Mouse (Mus musculus) liver, embryonic 15.5 days (tissue): ENCODE data around the gene Zgrf1. TPM values are rescaled to one million over a fixed set of nuclear protein-coding genes. Genes with fewer than 3 reads are reported as not detected.

Source experiments
- ATAC-seq: fragments of 200-750 bp; cut with Nextera tagmentation; 2 replicates; pipeline ENCODE4 v1.8.0; 2017; ENCODE audit warnings: moderate number of reproducible peaks, mild to moderate bottlenecking, moderate library complexity; ENCODE audit not compliant: insufficient read depth
- H3K27ac ChIP-seq: fragments of 300-500 bp; sonication (generic); replicated peaks from 2 replicates; pipeline ENCODE4 v1.5.1; 2015; ENCODE audit warnings: mild to moderate bottlenecking, inconsistent platforms
- H3K27me3 ChIP-seq: fragments of 300-500 bp; sonication (generic); 2 replicates; pipeline ENCODE4 v1.6.1; 2015; ENCODE audit warnings: mild to moderate bottlenecking, inconsistent platforms
- H3K36me3 ChIP-seq: fragments of 300-500 bp; sonication (generic); replicated peaks from 2 replicates; pipeline ENCODE4 v1.6.1; 2015; ENCODE audit warnings: moderate library complexity, mild to moderate bottlenecking, inconsistent platforms
- H3K4me1 ChIP-seq: fragments of 300-500 bp; sonication (generic); replicated peaks from 2 replicates; pipeline ENCODE4 v1.6.1; 2015; ENCODE audit warnings: inconsistent platforms
- H3K4me2 ChIP-seq: fragments of 300-500 bp; sonication (generic); 2 replicates; pipeline ENCODE4 v1.6.1; 2015; ENCODE audit warnings: moderate library complexity, mild to moderate bottlenecking, inconsistent platforms
- H3K4me3 ChIP-seq: fragments of 300-500 bp; sonication (generic); replicated peaks from 2 replicates; pipeline ENCODE4 v1.5.1; 2015; ENCODE audit warnings: mild to moderate bottlenecking, inconsistent platforms
- H3K9ac ChIP-seq: fragments of 300-500 bp; sonication (generic); 2 replicates; pipeline ENCODE4 v1.6.1; 2015; ENCODE audit warnings: moderate library complexity, mild to moderate bottlenecking, inconsistent platforms
- H3K9me3 ChIP-seq: fragments of 300-500 bp; sonication (generic); replicated peaks from 2 replicates; pipeline ENCODE4 v1.6.1; 2016; ENCODE audit warnings: inconsistent platforms
- WGBS: fragments of 180-500 bp; shearing (Covaris S2); methylation state at CpG from one replicate; pipeline ENCODE4 v1.1.7; 2015; ENCODE audit warnings: mixed read lengths; ENCODE audit not compliant: insufficient replicate concordance; 5-methylcytosine and 5-hydroxymethylcytosine counted together
- microRNA counts: library from miRNA; unstranded; fragments of <30 nt; microRNA quantifications from one replicate; lab custom pipeline; 2016
- microRNA-seq: library from miRNA; unstranded; fragments of <30 nt; microRNA quantifications from one replicate; pipeline ENCODE4, GENCODE M21; 2016
- polyA plus RNA-seq: library from polyadenylated mRNA; unstranded; fragments of >200 nt; fragmentation: Nextera tagmentation; extraction: Ambion mirVana; gene quantifications from 2 replicates; pipeline ENCODE4 v1.2.1, GENCODE M21; 2015

Gene Zgrf1
- polyA plus RNA-seq, 1 experiment from 2014 or later, result 4.3 TPM

DNA sequence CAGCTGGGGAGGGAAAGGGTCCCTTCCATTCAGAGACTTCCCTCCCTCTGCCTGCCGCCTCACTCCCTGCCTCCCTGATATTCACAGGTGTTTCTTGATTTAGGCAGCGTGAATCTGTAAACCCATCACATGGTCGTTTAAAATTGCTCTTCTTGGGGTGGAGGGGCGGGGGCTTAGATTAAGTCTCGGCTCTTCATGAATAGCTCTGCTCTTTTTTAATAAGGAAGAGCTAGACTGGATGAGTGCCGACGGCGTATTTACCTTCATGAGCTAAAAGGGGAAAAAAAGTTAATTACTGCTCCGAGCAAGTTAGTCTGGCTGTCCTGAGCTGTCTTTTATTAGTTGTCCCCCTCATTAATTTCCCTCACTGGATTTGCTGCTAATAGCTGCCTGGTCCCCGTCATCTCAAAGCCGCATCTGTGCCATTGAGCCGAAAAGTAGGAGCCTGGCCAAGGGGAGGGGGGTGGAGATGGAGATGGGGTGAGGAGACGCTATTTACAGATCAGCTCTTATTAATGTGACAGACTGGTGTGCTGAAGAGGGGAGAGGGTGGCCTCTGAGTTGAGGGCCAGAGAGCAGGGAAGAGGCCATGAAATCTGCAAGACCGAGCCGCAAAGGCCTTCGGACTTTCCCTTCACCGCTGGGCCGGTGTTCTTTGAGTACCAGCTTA is 93.0 kb downstream of the Zgrf1 start:
- H3K4me3 ChIP-seq, result no peak overlapping the region
- no peaks in the 10 kb centered on the region for H3K9me3 ChIP-seq
- ATAC-seq, result no peak
- 54% methylated on average over 18 of the region's 18 CpGs for WGBS
- H3K4me2 ChIP-seq, result no peak overlapping the region
- H3K9ac ChIP-seq, result no peak overlapping the region
- no peaks in the 10 kb centered on the region for H3K36me3 ChIP-seq
- peaks cover 59% of the 10 kb centered on the region for H3K27me3 ChIP-seq
- no peaks in the 10 kb centered on the region for H3K4me1 ChIP-seq
- no peak overlapping the region for H3K27ac ChIP-seq

DNA sequence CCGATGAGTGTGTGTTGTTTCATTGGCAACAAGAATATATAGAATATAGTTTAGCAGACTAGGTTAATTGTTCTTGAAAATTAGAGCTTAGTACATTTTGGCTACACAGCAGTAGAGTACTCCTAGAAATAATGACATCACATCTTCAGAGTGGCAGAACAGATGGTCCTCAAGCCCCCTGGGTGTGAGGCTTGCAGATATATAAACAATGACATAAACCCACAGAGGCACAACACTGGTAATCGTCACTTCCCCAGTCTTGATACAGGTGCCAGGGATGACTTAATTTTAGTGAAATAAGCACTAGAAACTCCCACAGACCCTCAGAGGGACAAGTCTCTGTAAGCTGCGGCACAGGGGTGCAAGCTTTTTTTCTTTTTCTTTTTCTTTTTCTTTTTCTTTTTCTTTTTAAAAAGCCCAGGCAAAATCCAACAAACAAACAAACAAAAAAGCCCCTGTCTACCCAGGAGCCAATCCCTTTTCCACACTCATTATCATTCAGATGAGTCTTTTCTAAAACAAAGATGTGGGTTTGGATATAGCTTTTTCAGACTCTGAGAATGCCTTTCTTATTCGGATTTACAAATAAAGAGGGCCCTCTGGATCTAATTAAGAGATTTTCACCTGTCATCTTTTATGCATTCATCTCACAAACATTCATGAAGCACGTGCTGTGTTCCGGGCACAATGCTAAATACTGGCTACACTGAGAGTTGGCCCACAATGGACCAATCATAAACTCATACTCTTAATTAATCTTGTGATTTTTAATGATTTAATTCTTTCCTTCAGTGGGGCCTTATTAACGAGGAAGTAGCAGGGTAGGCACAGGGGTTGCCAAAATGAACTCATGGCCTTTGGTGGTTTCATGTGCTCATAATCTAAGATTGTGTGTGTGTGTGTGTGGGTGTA is 98.7 kb downstream of the Zgrf1 start:
- no peak overlapping the region for H3K9ac ChIP-seq
- H3K4me2 ChIP-seq, result no peak overlapping the region
- no peaks in the 10 kb centered on the region for H3K9me3 ChIP-seq
- ATAC-seq, result no peak
- H3K27ac ChIP-seq, result no peak overlapping the region
- H3K4me3 ChIP-seq, result no peak overlapping the region
- H3K4me1 ChIP-seq, result no peaks in the 10 kb centered on the region
- peaks cover 4% of the 10 kb centered on the region; the same call in 1 of the 2 replicates for H3K27me3 ChIP-seq
- 46% methylated on average over 7 of the region's 7 CpGs for WGBS
- H3K36me3 ChIP-seq, result no peaks in the 10 kb centered on the region

GRCm38 (mm10) chr3:127660712-127661111 is 107.4 kb downstream of the Zgrf1 start:
- no peaks in the 10 kb centered on the region for H3K9me3 ChIP-seq
- no peak for ATAC-seq
- 61% methylated on average over 7 of the region's 7 CpGs for WGBS
- H3K9ac ChIP-seq, result no peak overlapping the region
- H3K4me3 ChIP-seq, result no peak overlapping the region
- no peaks in the 10 kb centered on the region for H3K27me3 ChIP-seq
- no peak overlapping the region for H3K4me2 ChIP-seq
- H3K36me3 ChIP-seq, result no peaks in the 10 kb centered on the region
- no peaks in the 10 kb centered on the region for H3K4me1 ChIP-seq
- H3K27ac ChIP-seq, result no peak overlapping the region

DNA sequence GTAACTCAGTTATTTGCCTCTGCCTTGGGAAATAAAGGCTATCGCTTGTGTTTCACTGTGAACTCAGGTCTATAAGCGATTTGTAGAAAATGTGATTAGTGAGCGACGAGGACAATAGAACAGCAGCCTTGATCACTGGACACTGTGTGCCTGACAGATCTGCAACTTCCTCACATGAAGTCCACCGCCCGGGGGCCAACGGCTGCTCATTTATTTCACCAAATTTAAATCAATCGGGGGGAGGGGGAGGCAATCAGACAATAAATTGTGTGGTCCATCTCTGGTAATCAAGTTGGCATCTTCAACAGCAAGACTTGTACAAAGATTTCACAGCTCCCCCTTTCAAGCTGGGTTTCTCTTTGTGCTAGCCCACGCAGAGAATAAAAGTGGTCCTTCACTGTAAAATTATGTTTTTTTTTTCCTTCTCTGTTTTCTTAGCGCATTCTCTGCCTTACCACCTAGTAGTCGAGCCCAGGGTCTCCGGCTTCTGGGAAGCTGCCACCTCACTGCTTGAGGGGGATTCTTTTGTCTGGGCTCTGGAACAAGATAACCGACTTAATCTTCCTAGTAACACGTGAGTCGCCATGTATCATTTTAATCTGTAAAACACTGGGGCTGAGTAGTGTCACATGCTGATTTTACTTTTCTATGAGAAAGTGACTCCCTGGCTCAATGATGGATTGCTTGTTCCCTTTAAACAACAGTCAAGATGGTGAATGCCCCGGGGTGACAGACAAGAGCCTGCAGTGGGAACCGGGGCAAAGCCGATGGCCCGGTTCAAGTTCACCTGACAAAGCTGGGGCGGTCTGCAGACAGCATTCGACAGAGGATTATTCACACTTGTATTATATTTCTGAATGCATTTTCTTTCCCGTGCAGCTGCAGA is 108.6 kb downstream of the Zgrf1 start:
- no peak overlapping the region for H3K4me3 ChIP-seq
- no peaks in the 10 kb centered on the region for H3K4me1 ChIP-seq
- no peak overlapping the region for H3K9ac ChIP-seq
- WGBS, result 62% methylated on average over 22 of the region's 22 CpGs
- no peak overlapping the region for H3K4me2 ChIP-seq
- no peaks in the 10 kb centered on the region for H3K36me3 ChIP-seq
- no peak overlapping the region for H3K27ac ChIP-seq
- H3K27me3 ChIP-seq, result no peaks in the 10 kb centered on the region
- no peaks in the 10 kb centered on the region for H3K9me3 ChIP-seq
- no peak for ATAC-seq

MicroRNAs within 50 kb of the gene (microRNA counts, 519-probe panel; counts per million panel counts)
- microRNA mmu-miR-302a (lab: Ali Mortazavi, UCI), result not detected
- not detected for microRNA mmu-miR-302b (lab: Ali Mortazavi, UCI)
- not detected for microRNA mmu-miR-302c (lab: Ali Mortazavi, UCI)
- microRNA mmu-miR-302d (lab: Ali Mortazavi, UCI), result not detected
- microRNA mmu-miR-367 (lab: Ali Mortazavi, UCI), result 2,795 counts per million, percentile 55 among the panel's probes with 10 or more counts

Small RNA genes lying within 50 kb of the gene (microRNA-seq; reads per million reads assigned to microRNA genes)
- 34.8 reads per million, percentile 42 among the genes with 10 or more reads in this experiment for gene Mir302a
- 17.5 reads per million, percentile 34 among the genes with 10 or more reads in this experiment for gene Mir302b
- gene Mir302c, result 3.6 reads per million, percentile 9 among the genes with 10 or more reads in this experiment
- gene Mir302d, result 32.0 reads per million, percentile 41 among the genes with 10 or more reads in this experiment
- gene Mir367, result not detected

Other genes with a start within 250 kb of the Zgrf1 start
- 6.6 and 7.9 TPM in 2 replicates for gene Ank2, start 54.1 kb upstream of the Zgrf1 start, polyA plus RNA-seq
- gene Larp7, start 140 bp upstream of the Zgrf1 start, polyA plus RNA-seq, result 20.3 and 27.3 TPM in 2 replicates
- gene Neurog2, start 79.6 kb downstream of the Zgrf1 start, polyA plus RNA-seq, result not detected in 2 replicates
- gene Alpk1, start 227.0 kb downstream of the Zgrf1 start, polyA plus RNA-seq, result 0.59 and 0.62 TPM in 2 replicates
- 14.9 and 15.3 TPM in 2 replicates for gene Tifa, start 236.3 kb downstream of the Zgrf1 start, polyA plus RNA-seq